Mouse (Mus musculus) kidney, adult 2 months (tissue): Measurements from ENCODE around the gene Prtn3.

ENCODE experiments used
- CTCF ChIP-seq: fragments of 200-500 bp; conservative IDR thresholded peaks from 2 replicates; pipeline ENCODE4 v1.5.1; 2011; ENCODE audit warnings: low read depth, mild to moderate bottlenecking, control low read depth, low read length, moderate library complexity, mixed read lengths; ENCODE audit not compliant: insufficient read depth, insufficient read length
- POLR2A ChIP-seq: fragments of 200-500 bp; IDR thresholded peaks from one replicate; pipeline ENCODE4 v1.6.1; 2011; ENCODE audit warnings: low read depth, low read length, control low read depth

GRCm38 (mm10) chr10:79874290-79874862 lies at the start of gene Prtn3, which contains the start of gene Plppr3:
- TF ChIP-seq POLR2A (no peak), CTCF (no peak)
